Comparison of ENCODE assay signal across 8 mouse cellular contexts in genomic region chr4:111886607-111887006, GRCm38 (mm10). TPM values are rescaled to one million over a fixed set of nuclear protein-coding genes. Genes with fewer than 3 reads are reported as not detected.
DNase-seq lines count a peak whose midpoint lies in the region; ATAC-seq lines count a peak whose summit lies in the region.

No protein-coding gene starts in this region.

- H3K27ac ChIP-seq in forebrain, embryonic 12.5 days: no peak overlapping the region
- no peak overlapping the region for H3K27ac ChIP-seq in neural tube, embryonic 15.5 days (replicated peaks)

- H3K9me3 ChIP-seq in forebrain, embryonic 12.5 days: no peaks in the 10 kb centered on the region
- no peaks in the 10 kb centered on the region for H3K9me3 ChIP-seq in neural tube, embryonic 15.5 days (replicated peaks)

- H3K36me3 ChIP-seq in forebrain, embryonic 12.5 days (replicated peaks): no peaks in the 10 kb centered on the region
- H3K36me3 ChIP-seq in neural tube, embryonic 15.5 days: no peaks in the 10 kb centered on the region

- WGBS in forebrain, embryonic 12.5 days: 23% methylated on average over 4 of the region's 4 CpGs
- 10% methylated on average over 4 of the region's 4 CpGs for WGBS in large intestine, adult 2 months
- WGBS in neural tube, embryonic 15.5 days: 18% methylated on average over 4 of the region's 4 CpGs

- no peak overlapping the region for H3K9ac ChIP-seq in forebrain, embryonic 12.5 days
- H3K9ac ChIP-seq in neural tube, embryonic 15.5 days (replicated peaks): no peak overlapping the region

- no peak overlapping the region for H3K4me3 ChIP-seq in forebrain, embryonic 12.5 days (replicated peaks)
- H3K4me3 ChIP-seq in neural tube, embryonic 15.5 days (replicated peaks): no peak overlapping the region

- intact Hi-C loops in heart, postnatal 36 days (cut with DNase I): loop anchor here (10.0 kb wide), 1 partner anchor 202 kb away; no protein-coding TSS in a partner anchor

- no peak overlapping the region for H3K4me2 ChIP-seq in forebrain, embryonic 12.5 days
- no peak overlapping the region for H3K4me2 ChIP-seq in neural tube, embryonic 15.5 days

- H3K27me3 ChIP-seq in forebrain, embryonic 12.5 days: no peaks in the 10 kb centered on the region
- no peaks in the 10 kb centered on the region for H3K27me3 ChIP-seq in neural tube, embryonic 15.5 days (replicated peaks)

- peak; percentile 59 for DNase-seq in ES-CJ7 (ENCODE audit: low read depth, low spot score)
- DNase-seq in c-Kit-positive CD71-positive TER-119-negative erythroid progenitor cells, embryonic 14.5 days (ENCODE audit: low read depth): peak; percentile 13
- peak; percentile 73 to 81 for DNase-seq in heart, postnatal 36 days
- DNase-seq in large intestine, adult 2 months (ENCODE audit: low read depth, low spot score): peak; percentile 52
- peak; percentile 66 to 71 for DNase-seq in lung, adult 18-20 months
- DNase-seq in thymus, postnatal 36 days: peak; percentile 50 to 63

- no peaks in the 10 kb centered on the region for H3K4me1 ChIP-seq in forebrain, embryonic 12.5 days
- H3K4me1 ChIP-seq in neural tube, embryonic 15.5 days: peaks cover 6% of the 10 kb centered on the region; the same call in 1 of the 2 replicates

- peak; percentile 81 for ATAC-seq in forebrain, embryonic 12.5 days (ENCODE audit: low FRiP score)
- ATAC-seq in neural tube, embryonic 15.5 days (ENCODE audit: low FRiP score): peak; percentile 92

RNA-seq across cellular contexts. Expression of gene Slc5a9, which starts 16.1 kb away (rescaled TPM):
- polyA plus RNA-seq in forebrain, embryonic 12.5 days (2016; fragmentation: Nextera tagmentation; extraction: Ambion mirVana): not detected in 2 replicates
- total RNA-seq in heart, postnatal 36 days (2021): not detected
- 16.0 and 34.4 TPM in 2 replicates for polyA plus RNA-seq in large intestine, adult 2 months (2012; rRNA removed)
- polyA plus RNA-seq in neural tube, embryonic 15.5 days (2015; fragmentation: Nextera tagmentation; extraction: Ambion mirVana): 13.2 TPM in 1 of 2 replicates, not detected in the other

RNA-seq across cellular contexts. Expression of gene Skint8, which starts 32.6 kb away (rescaled TPM):
- polyA plus RNA-seq in forebrain, embryonic 12.5 days (2016; fragmentation: Nextera tagmentation; extraction: Ambion mirVana): not detected in 2 replicates
- not detected for total RNA-seq in heart, postnatal 36 days (2021)
- polyA plus RNA-seq in large intestine, adult 2 months (2012; rRNA removed): not detected in 2 replicates
- 0.84 TPM in 1 of 2 replicates, not detected in the other for polyA plus RNA-seq in neural tube, embryonic 15.5 days (2015; fragmentation: Nextera tagmentation; extraction: Ambion mirVana)

Comparison
In these comparisons a context has a peak if more than half of its experiments do, and no peak if none do; other contexts are left out.
1. DNase-seq: peak in every context shown above with its lines; median percentile 77 in heart, postnatal 36 days; 68 in lung, adult 18-20 months; 59 in ES-CJ7; 56 in thymus, postnatal 36 days; 52 in large intestine, adult 2 months; 13 in c-Kit-positive CD71-positive TER-119-negative erythroid progenitor cells, embryonic 14.5 days.